Mouse (Mus musculus) urinary bladder, postnatal 36 days (tissue): ENCODE measurements around the gene Pfn3.

ENCODE experiments used
- DNase-seq, 2 experiments: peaks; one replicate each; pipeline ENCODE4 v3.0.0; 2022; ENCODE audit warnings: low spot score in 2 of 2, mixed read lengths in 1 of 2

The Pfn3 gene

DNA sequence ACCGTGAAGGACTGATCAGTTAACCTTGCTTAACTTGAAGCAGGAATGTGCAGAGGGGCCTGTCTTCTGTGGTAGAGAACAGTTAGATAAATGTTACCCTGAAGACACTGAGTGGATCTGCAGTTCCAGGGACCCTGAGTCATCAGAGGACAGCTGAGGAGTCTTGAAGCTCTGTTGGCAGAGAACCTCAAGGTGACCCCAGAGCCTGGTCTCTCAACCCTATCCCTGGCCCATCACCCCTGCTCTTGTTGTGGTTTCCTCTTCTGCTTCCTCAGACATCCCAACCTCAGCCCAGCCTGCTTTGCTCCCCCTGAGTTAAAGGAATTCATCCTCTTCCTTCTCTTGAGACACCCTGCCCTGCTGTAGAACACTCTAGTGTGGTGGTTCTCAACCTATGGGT, 16.9 kb downstream of the Pfn3 start, which contains the start of gene Slc34a1:
Gene Slc34a1 (plus strand): TSS at position 100 of the 400 bp plus-strand sequence.
- no peak for DNase-seq

DNA sequence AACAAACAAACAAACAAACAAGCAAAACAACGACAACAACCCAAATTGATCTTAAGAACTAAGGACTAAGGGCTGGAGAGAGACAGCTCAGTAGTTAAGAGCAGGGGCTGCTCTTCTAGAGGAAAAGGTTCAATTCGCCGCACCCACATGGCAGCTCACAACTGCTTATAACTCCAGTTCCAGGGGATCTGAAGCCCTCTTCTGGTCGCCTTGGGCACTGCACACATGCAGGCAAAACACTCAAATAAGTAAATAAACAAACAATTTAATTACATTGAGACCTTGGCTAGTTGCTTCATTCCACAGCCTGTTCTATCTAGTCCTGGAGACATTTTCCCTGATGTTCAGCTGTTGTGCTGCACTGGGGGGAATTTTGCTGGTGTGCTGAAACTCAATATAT, 22.1 kb downstream of the Pfn3 start:
- DNase-seq: no peak

DNA sequence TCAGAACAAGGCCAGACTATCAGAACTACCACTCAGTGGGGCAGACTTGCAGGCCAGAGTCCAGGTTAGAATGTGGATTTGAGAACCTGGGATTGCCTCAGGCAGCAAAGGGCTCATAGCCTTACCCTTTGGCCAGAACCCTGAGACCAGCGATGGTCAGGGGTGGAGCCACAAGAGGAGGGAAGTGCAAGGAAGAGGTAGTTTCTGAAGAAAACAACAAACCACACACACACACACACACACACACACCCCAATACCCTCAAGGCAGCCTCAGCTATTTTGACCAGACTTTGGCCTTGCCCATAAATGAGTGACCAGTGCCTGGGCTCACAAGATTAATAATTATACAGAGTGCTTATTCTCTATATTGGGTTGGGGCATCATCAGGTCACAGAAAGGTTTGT, 23.4 kb downstream of the Pfn3 start:
- DNase-seq: no peak

DNA sequence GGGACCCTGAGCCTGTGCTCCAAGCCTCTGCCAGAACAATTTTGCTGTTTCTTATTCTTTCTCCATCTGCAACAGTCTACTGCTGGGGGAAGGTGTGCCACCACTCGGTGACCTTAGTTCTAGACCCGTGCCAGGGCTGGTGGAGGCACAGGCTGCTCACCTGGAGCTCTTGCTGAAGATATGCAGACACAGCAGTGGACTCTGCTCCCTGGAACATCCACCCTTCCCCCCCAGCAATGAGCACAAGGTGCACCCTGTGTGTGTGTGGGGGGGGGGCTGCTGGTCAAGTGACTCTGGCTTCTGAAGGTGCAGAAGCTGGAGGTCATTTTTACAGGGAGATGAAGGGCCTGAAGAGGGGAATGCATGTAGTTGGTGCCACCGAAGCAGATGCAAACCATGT, 24.4 kb downstream of the Pfn3 start:
- DNase-seq: no peak

DNA sequence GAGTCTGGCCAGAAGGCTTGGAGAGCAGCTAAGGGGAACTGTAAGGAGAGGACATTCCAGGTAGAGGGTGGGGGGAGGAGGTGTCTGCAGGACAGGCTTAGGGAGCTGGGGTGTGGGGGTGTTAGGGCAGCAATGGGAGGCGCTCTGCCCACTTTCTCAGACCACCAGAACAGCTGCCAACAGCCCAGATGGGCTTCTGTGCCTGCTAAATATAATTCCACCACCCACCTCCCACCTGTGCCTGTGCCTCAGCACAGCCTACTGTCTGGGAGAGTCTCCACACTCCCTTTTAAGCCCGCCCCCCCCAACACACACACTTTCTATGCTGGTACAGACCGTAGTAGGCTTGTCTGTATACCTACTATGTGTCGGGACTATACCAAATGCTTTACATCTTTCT, 33.2 kb downstream of the Pfn3 start:
- DNase-seq: no peak

DNA sequence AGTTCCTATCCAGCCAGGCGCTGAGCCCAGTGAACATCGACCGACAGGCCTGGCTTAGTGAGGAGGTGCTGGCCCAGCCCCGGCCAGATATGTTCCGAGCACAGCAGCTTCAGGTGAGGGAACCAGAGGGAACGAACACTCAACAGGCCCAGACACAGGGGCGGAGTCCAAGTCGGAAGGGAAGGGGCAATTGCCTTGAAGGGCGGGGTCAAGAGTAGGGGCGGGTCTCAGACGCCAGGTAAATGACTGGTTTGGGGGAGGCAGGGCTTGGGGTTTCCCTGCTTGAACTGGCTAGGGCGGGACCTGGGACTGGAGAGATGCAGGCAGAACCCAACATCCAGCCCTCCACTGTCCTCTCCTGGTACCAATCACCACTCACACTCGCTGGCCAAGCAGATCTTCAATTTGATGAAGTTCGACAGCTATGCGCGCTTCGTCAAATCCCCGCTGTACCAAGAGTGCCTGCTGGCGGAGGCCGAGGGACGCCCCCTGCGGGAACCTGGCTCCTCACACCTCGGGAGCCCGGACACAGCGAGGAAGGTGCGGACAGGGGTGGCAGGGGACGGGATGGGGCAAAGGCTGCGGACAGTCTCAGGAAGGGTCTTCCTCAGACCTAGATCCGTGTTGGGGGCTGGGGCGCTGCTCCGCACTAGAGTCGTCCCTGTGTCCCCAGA, 36.0 kb downstream of the Pfn3 start:
- DNase-seq: no peak

DNA sequence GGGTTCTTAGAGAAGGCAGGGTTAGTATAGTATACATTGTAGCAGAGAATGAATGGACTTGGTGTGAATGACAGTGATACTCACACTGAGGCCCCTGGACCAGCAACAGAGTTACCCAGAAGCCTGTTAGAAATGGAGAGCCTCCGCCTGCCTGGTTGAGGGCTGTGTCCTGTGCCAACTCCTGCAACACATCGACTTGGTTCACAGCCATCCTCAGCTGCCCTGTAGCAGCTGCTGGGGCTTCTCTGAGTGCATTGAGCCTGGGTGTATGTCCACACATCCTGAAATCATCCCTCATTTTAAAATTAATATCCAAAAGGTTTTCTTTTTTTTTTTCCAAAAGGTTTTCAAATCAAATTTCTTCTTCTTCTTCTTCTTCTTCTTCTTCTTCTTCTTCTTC, 39.2 kb downstream of the Pfn3 start:
- no peak for DNase-seq

DNA sequence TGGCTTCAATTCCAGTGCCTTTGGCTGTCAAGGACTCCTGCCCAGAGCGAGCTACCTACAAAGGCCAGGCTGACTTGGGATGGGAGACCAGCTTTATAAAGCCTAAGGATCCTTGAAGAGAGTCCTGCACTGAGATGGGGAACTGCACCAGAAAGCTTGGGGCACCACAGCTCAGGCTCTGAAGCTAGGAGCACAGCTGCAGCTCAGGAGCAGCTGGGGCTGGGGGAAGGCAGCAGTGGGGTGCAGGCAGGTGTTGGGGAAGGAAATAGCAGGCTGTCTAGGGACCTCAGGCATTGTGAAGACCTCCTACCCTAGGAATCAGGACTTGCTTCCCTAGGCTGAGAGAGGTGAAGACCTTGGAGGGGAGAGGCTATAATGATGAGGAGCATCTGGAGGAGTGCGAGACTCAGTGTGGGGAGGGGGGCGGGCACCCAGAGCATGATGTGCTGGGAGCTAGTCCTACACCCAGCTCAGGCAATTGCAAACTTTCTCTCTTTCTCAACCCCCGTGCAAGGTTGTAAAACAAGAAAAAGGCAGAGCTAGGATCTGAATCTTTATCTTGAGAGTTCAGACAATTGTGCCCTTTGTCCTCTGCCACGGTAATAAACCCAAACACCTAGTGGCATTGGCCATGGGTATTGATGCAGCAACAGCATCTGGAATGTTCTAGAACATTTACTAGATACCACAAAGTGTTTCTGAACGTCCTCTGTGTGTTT, 40.7 kb downstream of the Pfn3 start:
- DNase-seq: no peak

DNA sequence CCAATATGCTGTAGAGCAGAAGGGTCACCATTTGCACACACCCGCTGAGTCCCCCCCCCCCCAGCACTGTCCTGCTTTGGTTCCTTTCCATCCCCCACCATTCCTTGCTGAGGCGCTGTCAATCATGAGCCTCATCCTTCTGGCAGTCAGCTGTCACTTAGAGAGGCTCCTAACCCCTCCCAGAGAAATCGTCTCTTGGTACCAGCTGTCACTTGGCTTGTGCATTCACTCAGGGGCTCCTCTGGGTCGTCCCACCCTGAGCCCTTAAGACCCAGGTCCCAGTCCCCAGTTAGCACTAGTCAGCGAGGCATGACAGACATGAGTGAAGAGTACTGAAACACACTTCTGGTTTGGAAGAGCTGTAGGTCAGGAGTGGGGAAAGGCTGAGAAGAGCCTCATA, 43.3 kb downstream of the Pfn3 start:
- no peak for DNase-seq

DNA sequence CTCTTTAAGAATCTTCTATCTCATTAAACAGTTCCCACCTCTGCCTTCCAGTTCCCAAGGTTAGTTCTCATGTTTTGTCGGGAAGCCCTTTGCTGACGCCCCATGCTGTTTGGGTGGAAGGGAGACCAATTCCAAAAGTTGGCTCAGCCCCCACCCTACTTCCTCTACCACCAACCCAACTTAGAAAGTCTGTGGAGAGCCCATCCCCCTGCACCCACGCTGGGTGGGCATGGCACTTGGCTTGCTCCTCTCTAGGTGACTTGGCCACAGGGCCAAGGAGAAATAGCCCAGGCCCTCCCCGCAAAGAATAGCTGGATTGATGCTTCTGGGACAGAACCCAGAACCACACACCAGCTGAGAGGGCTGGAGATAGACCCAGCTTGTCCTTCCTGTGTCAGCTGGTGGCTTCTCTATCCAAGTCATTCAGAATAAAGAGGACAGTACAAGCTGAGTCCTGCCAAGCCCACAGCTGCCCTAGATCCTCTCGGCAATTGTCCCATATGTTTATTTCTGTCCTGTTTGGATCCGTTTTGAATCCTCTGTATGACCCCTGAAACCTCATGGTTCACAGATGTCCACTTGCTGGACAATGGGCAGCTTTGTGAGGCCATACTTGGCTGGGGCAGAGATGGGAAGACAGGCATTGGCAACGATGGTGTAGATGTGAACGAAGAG, 43.9 kb downstream of the Pfn3 start:
- no peak for DNase-seq

DNA sequence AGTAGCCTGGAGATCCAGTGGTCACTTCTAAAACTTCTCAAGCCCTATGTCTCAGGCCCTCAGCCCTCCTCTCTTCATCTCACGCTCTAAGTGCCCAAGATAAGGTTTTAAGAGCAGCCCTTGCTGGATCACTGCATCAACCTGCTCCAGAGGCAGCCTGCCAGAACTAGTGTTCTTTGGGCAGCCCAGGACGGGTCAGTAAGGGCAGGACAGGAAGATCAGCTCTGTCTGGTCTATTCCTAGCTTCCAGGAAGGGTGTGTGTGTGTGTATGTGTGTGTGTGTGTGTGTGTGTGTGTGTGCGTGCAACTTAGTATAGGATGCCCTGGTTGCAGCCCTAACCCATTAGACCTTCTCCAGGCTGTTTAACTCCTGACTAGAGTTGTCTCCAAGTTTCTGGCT, 44.8 kb downstream of the Pfn3 start:
- DNase-seq: no peak

DNA sequence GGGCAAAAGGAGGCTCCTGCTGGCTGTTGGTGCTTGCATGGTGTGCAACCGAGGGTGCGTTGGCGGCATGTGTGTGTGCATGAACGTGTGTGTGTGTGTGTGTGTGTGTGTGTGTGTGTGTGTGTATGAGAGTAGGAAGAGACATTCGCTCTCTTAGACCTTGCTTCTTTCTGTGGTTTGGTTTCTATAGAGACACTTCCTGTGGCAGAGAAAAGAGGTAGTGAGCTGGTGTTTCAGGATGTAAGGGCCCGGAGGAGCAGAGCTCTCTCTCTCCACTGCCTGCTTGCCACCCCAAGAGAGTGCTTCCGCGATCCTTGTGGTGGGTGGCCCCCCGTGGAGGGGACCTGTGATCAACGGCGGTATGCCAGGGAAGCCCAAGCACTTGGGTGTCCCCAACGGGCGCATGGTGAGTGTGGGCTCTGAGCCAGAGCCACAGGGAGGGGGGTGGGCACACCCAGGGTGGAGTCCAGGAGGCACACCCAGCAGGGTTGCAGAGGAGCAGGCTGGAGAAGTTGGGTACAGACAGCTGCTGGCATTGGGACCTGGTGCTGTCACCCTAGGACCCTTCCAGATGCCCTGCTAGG, 45.4 kb downstream of the Pfn3 start, which contains the start of gene Rgs14:
Gene Rgs14 (plus strand): TSS at position 202 of the 584 bp plus-strand sequence.
- DNase-seq: no peak

DNA sequence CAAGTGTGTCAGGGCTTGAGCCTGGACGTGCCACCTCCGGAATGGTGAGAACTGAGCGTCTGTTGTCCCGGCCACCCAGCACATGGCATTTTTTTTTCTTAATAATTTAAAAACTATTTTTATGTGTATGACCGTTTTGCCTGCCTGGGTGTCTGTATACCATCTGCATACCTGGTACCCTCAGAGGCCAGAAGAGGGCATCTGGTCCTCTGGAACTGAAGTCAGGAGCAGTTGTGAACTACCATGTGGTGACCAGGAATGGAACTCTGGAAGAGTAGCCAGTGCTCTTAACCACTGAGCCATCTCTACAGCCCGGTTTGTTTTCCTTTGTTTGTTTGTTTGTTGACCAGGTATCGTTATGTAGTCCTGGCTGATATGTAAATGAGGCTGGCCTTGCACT, 46.6 kb downstream of the Pfn3 start:
- DNase-seq: no peak
